Comparison of ENCODE assay signal across 9 mouse cellular contexts in genomic region chr7:45634946-45635681, GRCm38 (mm10). TPM values are rescaled to one million over a fixed set of nuclear protein-coding genes. Genes with fewer than 3 reads are reported as not detected.
A peak's percentile ranks its signal among the peaks of the same experiment; 100 is the strongest.
DNase-seq lines count a peak whose midpoint lies in the region; ATAC-seq and TF ChIP-seq lines count a peak whose summit lies in the region.
"Had no signal": no experiment of that assay in that cellular context is flagged by ENCODE, and none has a peak within 500 bp of the region (broad histone marks: within the 10 kb centered on the region; RNA-seq: fewer than 3 reads in every experiment).

No protein-coding gene starts in this region.

- peak; percentile 31; the same call in 1 of the 2 replicates for TF ChIP-seq POLR2A in cortical plate, adult 2 months (IDR thresholded peaks at IDR 0.05; ENCODE audit: extremely low read depth, insufficient read depth, low read length)

- peaks cover 6% of the 10 kb centered on the region; the same call in 1 of the 2 replicates for H3K36me3 ChIP-seq in liver, embryonic 12.5 days
- peaks cover 6% of the 10 kb centered on the region; the same call in 1 of the 2 replicates for H3K36me3 ChIP-seq in liver, embryonic 11.5 days (ENCODE audit: control insufficient read depth, insufficient read depth, low read length)
- peaks cover 10% of the 10 kb centered on the region; the same call in 1 of the 2 replicates for H3K36me3 ChIP-seq in forebrain, embryonic 12.5 days (replicated peaks)
- H3K36me3 ChIP-seq in hindbrain, embryonic 14.5 days (replicated peaks; ENCODE audit: control insufficient read depth, insufficient read depth): 0 out of 2 replicates have a peak, but pooled peaks cover 5% of the 10 kb centered on the region
- H3K36me3 ChIP-seq in forebrain, embryonic 14.5 days (ENCODE audit: control insufficient read depth, insufficient read depth, low read length): no peaks in the 10 kb centered on the region; the same call in 1 of the 2 replicates

- TF ChIP-seq CTCF in cortical plate, adult 2 months (IDR thresholded peaks at IDR 0.05; ENCODE audit: extremely low read depth, insufficient read depth, low read length): no peak

- peaks cover 10% of the 10 kb centered on the region; the same call in 1 of the 2 replicates for H3K4me1 ChIP-seq in liver, embryonic 12.5 days
- H3K4me1 ChIP-seq in liver, embryonic 11.5 days (replicated peaks; ENCODE audit: control insufficient read depth, insufficient read depth, low read length): peaks cover 2% of the 10 kb centered on the region; the same call in 1 of the 2 replicates
- H3K4me1 ChIP-seq in cortical plate, adult 2 months (ENCODE audit: control insufficient read depth, insufficient read depth, low read length): no peaks in the 10 kb centered on the region; the same call in 1 of the 2 replicates
- peaks cover 7% of the 10 kb centered on the region for H3K4me1 ChIP-seq in forebrain, embryonic 12.5 days
- H3K4me1 ChIP-seq in hindbrain, embryonic 14.5 days (replicated peaks; ENCODE audit: control insufficient read depth, insufficient read depth, low read length): peaks cover 7% of the 10 kb centered on the region
- no peaks in the 10 kb centered on the region for H3K4me1 ChIP-seq in forebrain, embryonic 14.5 days (ENCODE audit: control insufficient read depth, insufficient read depth, low read length)

- peak overlapping the region; percentile 50 for H3K27ac ChIP-seq in liver, embryonic 12.5 days
- no peak overlapping the region for H3K27ac ChIP-seq in liver, embryonic 11.5 days (ENCODE audit: low read depth, low read length)
- H3K27ac ChIP-seq in cortical plate, adult 2 months (ENCODE audit: insufficient read depth, low read length): no peak overlapping the region
- H3K27ac ChIP-seq in forebrain, embryonic 12.5 days: no peak overlapping the region
- H3K27ac ChIP-seq in hindbrain, embryonic 14.5 days: no peak overlapping the region
- H3K27ac ChIP-seq in forebrain, embryonic 14.5 days (ENCODE audit: low read depth, low read length): no peak overlapping the region
- H3K27ac ChIP-seq: midbrain, embryonic 12.5 days had no signal

- H3K4me3 ChIP-seq in liver, embryonic 12.5 days: no peak overlapping the region
- H3K4me3 ChIP-seq in liver, embryonic 11.5 days (ENCODE audit: low read depth, low read length): no peak overlapping the region
- no peak overlapping the region for H3K4me3 ChIP-seq in cortical plate, adult 2 months (ENCODE audit: insufficient read depth, low read length)
- H3K4me3 ChIP-seq in forebrain, embryonic 12.5 days (replicated peaks): no peak overlapping the region
- H3K4me3 ChIP-seq in hindbrain, embryonic 14.5 days (replicated peaks; ENCODE audit: low read length): no peak overlapping the region
- no peak overlapping the region for H3K4me3 ChIP-seq in forebrain, embryonic 14.5 days (ENCODE audit: low read depth, low read length)
- H3K4me3 ChIP-seq: midbrain, embryonic 12.5 days had no signal

- no peak overlapping the region for H3K9ac ChIP-seq in liver, embryonic 12.5 days
- no peak overlapping the region for H3K9ac ChIP-seq in liver, embryonic 11.5 days (ENCODE audit: low read depth, low read length)
- H3K9ac ChIP-seq in forebrain, embryonic 12.5 days: no peak overlapping the region
- no peak overlapping the region for H3K9ac ChIP-seq in hindbrain, embryonic 14.5 days
- H3K9ac ChIP-seq in forebrain, embryonic 14.5 days (ENCODE audit: low read length): no peak overlapping the region
- H3K9ac ChIP-seq: midbrain, embryonic 12.5 days had no signal

- H3K4me2 ChIP-seq in liver, embryonic 12.5 days: no peak overlapping the region
- H3K4me2 ChIP-seq in liver, embryonic 11.5 days: no peak overlapping the region
- H3K4me2 ChIP-seq in forebrain, embryonic 12.5 days: no peak overlapping the region
- no peak overlapping the region for H3K4me2 ChIP-seq in hindbrain, embryonic 14.5 days (replicated peaks)
- no peak overlapping the region for H3K4me2 ChIP-seq in forebrain, embryonic 14.5 days (ENCODE audit: low read length)
- H3K4me2 ChIP-seq: midbrain, embryonic 12.5 days had no signal

- no peak for DNase-seq in liver, embryonic 11.5 days (ENCODE audit: low spot score)
- peak; percentile 41 for DNase-seq in kidney, postnatal 10 days
- peak; percentile 46 for DNase-seq in naive thymus-derived CD4-positive, alpha-beta T cell, adult 2 months (ENCODE audit: low read depth)
- DNase-seq in hindbrain, embryonic 14.5 days (ENCODE audit: low spot score): no peak
- no peak for DNase-seq in forebrain, embryonic 14.5 days (ENCODE audit: low spot score)

- H3K9me3 ChIP-seq in liver, embryonic 12.5 days (replicated peaks): no peaks in the 10 kb centered on the region
- H3K9me3 ChIP-seq in liver, embryonic 11.5 days (ENCODE audit: control insufficient read depth, low read length): no peaks in the 10 kb centered on the region
- no peaks in the 10 kb centered on the region for H3K9me3 ChIP-seq in forebrain, embryonic 12.5 days
- no peaks in the 10 kb centered on the region for H3K9me3 ChIP-seq in hindbrain, embryonic 14.5 days (ENCODE audit: control insufficient read depth, low read length)
- H3K9me3 ChIP-seq in forebrain, embryonic 14.5 days (replicated peaks; ENCODE audit: control insufficient read depth, low read length): no peaks in the 10 kb centered on the region
- H3K9me3 ChIP-seq: midbrain, embryonic 12.5 days had no signal

- ATAC-seq in liver, embryonic 12.5 days: 0 out of 2 replicates have a peak, but pooled peaks have one; percentile 5
- ATAC-seq in liver, embryonic 11.5 days (replicated peaks; ENCODE audit: low FRiP score): no peak; the same call in 1 of the 2 replicates
- ATAC-seq in forebrain, embryonic 12.5 days (ENCODE audit: low FRiP score): no peak
- no peak for ATAC-seq in hindbrain, embryonic 14.5 days (ENCODE audit: low FRiP score)
- ATAC-seq in forebrain, embryonic 14.5 days: no peak

- peaks cover 30% of the 10 kb centered on the region for H3K27me3 ChIP-seq in liver, embryonic 12.5 days (replicated peaks)
- peaks cover 3% of the 10 kb centered on the region; the same call in 1 of the 2 replicates for H3K27me3 ChIP-seq in liver, embryonic 11.5 days (replicated peaks; ENCODE audit: control insufficient read depth, insufficient read depth, low read length)
- H3K27me3 ChIP-seq in forebrain, embryonic 12.5 days: peaks cover 41% of the 10 kb centered on the region
- H3K27me3 ChIP-seq in hindbrain, embryonic 14.5 days (ENCODE audit: control insufficient read depth, insufficient read depth, low read length): peaks cover 9% of the 10 kb centered on the region; the same call in 1 of the 2 replicates
- H3K27me3 ChIP-seq in forebrain, embryonic 14.5 days (replicated peaks; ENCODE audit: control insufficient read depth, insufficient read depth, low read length): no peaks in the 10 kb centered on the region

- WGBS in liver, embryonic 12.5 days (ENCODE audit: insufficient replicate concordance): 47% methylated on average over 11 of the region's 11 CpGs
- WGBS in liver, embryonic 11.5 days: 66% methylated on average over 11 of the region's 11 CpGs
- 91% methylated on average over 11 of the region's 11 CpGs for WGBS in forebrain, embryonic 12.5 days
- WGBS in hindbrain, embryonic 14.5 days: 91% methylated on average over 11 of the region's 11 CpGs
- 89% methylated on average over 11 of the region's 11 CpGs for WGBS in forebrain, embryonic 14.5 days

RNA-seq across cellular contexts. Expression of gene Mamstr, which starts 4.7 kb away (rescaled TPM):
- 0.69 and 0.81 TPM in 2 replicates for polyA plus RNA-seq in liver, embryonic 12.5 days (2016; fragmentation: Nextera tagmentation; extraction: Ambion mirVana)
- 0.69 and 0.73 TPM in 2 replicates for polyA plus RNA-seq in liver, embryonic 11.5 days (2014; fragmentation: Nextera tagmentation; extraction: Ambion mirVana)
- polyA plus RNA-seq in cortical plate, adult 2 months (2012; rRNA removed): 5.2 and 7.1 TPM in 2 replicates
- 2.6 and 3.1 TPM in 2 replicates for polyA plus RNA-seq in forebrain, embryonic 12.5 days (2016; fragmentation: Nextera tagmentation; extraction: Ambion mirVana)
- polyA plus RNA-seq in hindbrain, embryonic 14.5 days (2014; fragmentation: Nextera tagmentation; extraction: Ambion mirVana): 3.0 and 3.1 TPM in 2 replicates
- 1.3 and 1.9 TPM in 2 replicates for polyA plus RNA-seq in forebrain, embryonic 14.5 days (2014; fragmentation: Nextera tagmentation; extraction: Ambion mirVana)

RNA-seq across cellular contexts. Expression of gene Rasip1, which starts 7.8 kb away (rescaled TPM):
- polyA plus RNA-seq in liver, embryonic 12.5 days (2016; fragmentation: Nextera tagmentation; extraction: Ambion mirVana): 10.5 and 11.8 TPM in 2 replicates
- polyA plus RNA-seq in liver, embryonic 11.5 days (2014; fragmentation: Nextera tagmentation; extraction: Ambion mirVana): 8.0 and 9.3 TPM in 2 replicates
- 6.9 and 7.8 TPM in 2 replicates for polyA plus RNA-seq in cortical plate, adult 2 months (2012; rRNA removed)
- polyA plus RNA-seq in forebrain, embryonic 12.5 days (2016; fragmentation: Nextera tagmentation; extraction: Ambion mirVana): 8.3 and 8.9 TPM in 2 replicates
- polyA plus RNA-seq in hindbrain, embryonic 14.5 days (2014; fragmentation: Nextera tagmentation; extraction: Ambion mirVana): 17.2 and 18.3 TPM in 2 replicates
- polyA plus RNA-seq in forebrain, embryonic 14.5 days (2014; fragmentation: Nextera tagmentation; extraction: Ambion mirVana): 7.3 and 9.7 TPM in 2 replicates

RNA-seq across cellular contexts. Expression of gene Izumo1, which starts 13.5 kb away (rescaled TPM):
- 0.20 and 0.23 TPM in 2 replicates for polyA plus RNA-seq in liver, embryonic 12.5 days (2016; fragmentation: Nextera tagmentation; extraction: Ambion mirVana)
- 0.21 and 0.22 TPM in 2 replicates for polyA plus RNA-seq in liver, embryonic 11.5 days (2014; fragmentation: Nextera tagmentation; extraction: Ambion mirVana)
- 0.09 and 0.13 TPM in 2 replicates for polyA plus RNA-seq in cortical plate, adult 2 months (2012; rRNA removed)
- 0.13 TPM in 1 of 2 replicates, not detected in the other for polyA plus RNA-seq in forebrain, embryonic 12.5 days (2016; fragmentation: Nextera tagmentation; extraction: Ambion mirVana)
- not detected in 2 replicates for polyA plus RNA-seq in hindbrain, embryonic 14.5 days (2014; fragmentation: Nextera tagmentation; extraction: Ambion mirVana)
- polyA plus RNA-seq in forebrain, embryonic 14.5 days (2014; fragmentation: Nextera tagmentation; extraction: Ambion mirVana): not detected in 2 replicates

RNA-seq across cellular contexts. Expression of gene Fut1, which starts 18.0 kb away (rescaled TPM):
- 0.15 TPM in 1 of 2 replicates, not detected in the other for polyA plus RNA-seq in liver, embryonic 12.5 days (2016; fragmentation: Nextera tagmentation; extraction: Ambion mirVana)
- polyA plus RNA-seq in liver, embryonic 11.5 days (2014; fragmentation: Nextera tagmentation; extraction: Ambion mirVana): not detected in 2 replicates
- polyA plus RNA-seq in cortical plate, adult 2 months (2012; rRNA removed): 0.09 and 0.15 TPM in 2 replicates
- 0.10 and 0.24 TPM in 2 replicates for polyA plus RNA-seq in forebrain, embryonic 12.5 days (2016; fragmentation: Nextera tagmentation; extraction: Ambion mirVana)
- polyA plus RNA-seq in hindbrain, embryonic 14.5 days (2014; fragmentation: Nextera tagmentation; extraction: Ambion mirVana): not detected in 2 replicates
- polyA plus RNA-seq in forebrain, embryonic 14.5 days (2014; fragmentation: Nextera tagmentation; extraction: Ambion mirVana): not detected in 2 replicates
- polyA plus RNA-seq: midbrain, embryonic 12.5 days had no signal

RNA-seq across cellular contexts. Expression of gene Fgf21, which starts 19.8 kb away (rescaled TPM):
- not detected in 2 replicates for polyA plus RNA-seq in liver, embryonic 12.5 days (2016; fragmentation: Nextera tagmentation; extraction: Ambion mirVana)
- 0.23 TPM in 1 of 2 replicates, not detected in the other for polyA plus RNA-seq in liver, embryonic 11.5 days (2014; fragmentation: Nextera tagmentation; extraction: Ambion mirVana)
- not detected in 2 replicates for polyA plus RNA-seq in cortical plate, adult 2 months (2012; rRNA removed)
- not detected in 2 replicates for polyA plus RNA-seq in forebrain, embryonic 12.5 days (2016; fragmentation: Nextera tagmentation; extraction: Ambion mirVana)
- polyA plus RNA-seq in hindbrain, embryonic 14.5 days (2014; fragmentation: Nextera tagmentation; extraction: Ambion mirVana): not detected in 2 replicates
- not detected in 2 replicates for polyA plus RNA-seq in forebrain, embryonic 14.5 days (2014; fragmentation: Nextera tagmentation; extraction: Ambion mirVana)
- polyA plus RNA-seq: midbrain, embryonic 12.5 days had no signal

Comparison
In these comparisons a context has a peak if more than half of its experiments do, and no peak if none do; other contexts are left out.
1. DNase-seq: peak in kidney, postnatal 10 days (single experiment) and naive thymus-derived CD4-positive, alpha-beta T cell, adult 2 months (single experiment); none in liver, embryonic 11.5 days (single experiment), hindbrain, embryonic 14.5 days (single experiment) and forebrain, embryonic 14.5 days (single experiment).